Mouse (Mus musculus) CD4-positive helper T cell, adult 2 months (primary cell): Measurements from ENCODE around the gene Olfr1510.
"Not testable (repeated sequence)": the region's sequence is repeated elsewhere in the genome, so short reads cannot be mapped to it uniquely, and the experiment has no call there.

ENCODE experiments used
- DNase-seq: peaks from one replicate; pipeline ENCODE4 v3.0.0-alpha.2; 2012; ENCODE audit warnings: low read depth, missing footprints, low spot score

The Olfr1510 gene

GRCm38 (mm10) chr14:52414273-52414672 lies at the start of gene Olfr1510:
Gene Olfr1510 (minus strand): TSS chr14:52414373.
- DNase-seq = no peak

- DNase-seq = no peak
These were observed 47.8 kb upstream of the Olfr1510 start for GRCm38 (mm10) chr14:52461928-52462327.

GRCm38 (mm10) chr14:52451138-52451537 lies 37.0 kb upstream of the Olfr1510 start:
- peak; percentile 46 for DNase-seq

- DNase-seq = no peak
These were observed 28.5 kb upstream of the Olfr1510 start, which contains the start of gene Olfr1509 for GRCm38 (mm10) chr14:52442690-52443089. Gene Olfr1509 (plus strand): TSS chr14:52442990.

- peak; percentile 56 for DNase-seq
These were observed 13.5 kb upstream of the Olfr1510 start for GRCm38 (mm10) chr14:52427686-52428085.

- not testable (repeated sequence) for DNase-seq
These were observed 3.8 kb downstream of the Olfr1510 start for GRCm38 (mm10) chr14:52410142-52410919.

- DNase-seq = no peak
These were observed 16.9 kb downstream of the Olfr1510 start, which contains the start of gene Olfr1511 for GRCm38 (mm10) chr14:52397279-52397678. Gene Olfr1511 (minus strand): TSS chr14:52397379.

- not testable (repeated sequence) for DNase-seq
These were observed 23.9 kb downstream of the Olfr1510 start for GRCm38 (mm10) chr14:52390084-52390848.

GRCm38 (mm10) chr14:52379068-52379467 lies 35.1 kb downstream of the Olfr1510 start, which contains the start of gene Olfr1512:
Gene Olfr1512 (minus strand): TSS chr14:52379168.
- DNase-seq = no peak

GRCm38 (mm10) chr14:52368741-52369140 lies 45.4 kb downstream of the Olfr1510 start:
- no peak for DNase-seq
